Mouse (Mus musculus) brown adipose tissue, adult 24 weeks (tissue): ENCODE measurements at regions not wholly inside any gene's neighbourhood (a gene's known extent, or its start where the extent isn't known, plus 50 kb on each side); places are given as distances from the start of the nearest gene placed in this dataset.
A peak's percentile ranks its signal among the peaks of the same experiment; 100 is the strongest.

ENCODE experiments used
- H3K27ac ChIP-seq: fragments of 200-500 bp; replicated peaks from 2 replicates; pipeline ENCODE4 v1.5.1; 2012; ENCODE audit warnings: low read depth, mild to moderate bottlenecking, low read length
- H3K4me1 ChIP-seq: fragments of 200-500 bp; 2 replicates; pipeline ENCODE4 v1.6.1; 2012; ENCODE audit warnings: low read length, mixed read lengths; ENCODE audit not compliant: control insufficient read depth, insufficient read depth, insufficient read length
- H3K4me3 ChIP-seq: fragments of 200-500 bp; 2 replicates; pipeline ENCODE4 v1.5.1; 2012; ENCODE audit warnings: low read depth, mild to moderate bottlenecking, low read length, moderate library complexity; ENCODE audit not compliant: insufficient read depth

- no peak overlapping the region for H3K4me3 ChIP-seq
- no peak overlapping the region for H3K27ac ChIP-seq
- H3K4me1 ChIP-seq, result peaks cover 7% of the 10 kb centered on the region; the same call in 1 of the 2 replicates
These were observed 114.8 kb upstream of the Fmo9 start for GRCm38 (mm10) chr1:166796362-166796925.

GRCm38 (mm10) chr1:166796931-166797330 lies 115.3 kb upstream of the Fmo9 start:
- H3K27ac ChIP-seq, result no peak overlapping the region
- peaks cover 11% of the 10 kb centered on the region for H3K4me1 ChIP-seq
- no peak overlapping the region for H3K4me3 ChIP-seq

DNA sequence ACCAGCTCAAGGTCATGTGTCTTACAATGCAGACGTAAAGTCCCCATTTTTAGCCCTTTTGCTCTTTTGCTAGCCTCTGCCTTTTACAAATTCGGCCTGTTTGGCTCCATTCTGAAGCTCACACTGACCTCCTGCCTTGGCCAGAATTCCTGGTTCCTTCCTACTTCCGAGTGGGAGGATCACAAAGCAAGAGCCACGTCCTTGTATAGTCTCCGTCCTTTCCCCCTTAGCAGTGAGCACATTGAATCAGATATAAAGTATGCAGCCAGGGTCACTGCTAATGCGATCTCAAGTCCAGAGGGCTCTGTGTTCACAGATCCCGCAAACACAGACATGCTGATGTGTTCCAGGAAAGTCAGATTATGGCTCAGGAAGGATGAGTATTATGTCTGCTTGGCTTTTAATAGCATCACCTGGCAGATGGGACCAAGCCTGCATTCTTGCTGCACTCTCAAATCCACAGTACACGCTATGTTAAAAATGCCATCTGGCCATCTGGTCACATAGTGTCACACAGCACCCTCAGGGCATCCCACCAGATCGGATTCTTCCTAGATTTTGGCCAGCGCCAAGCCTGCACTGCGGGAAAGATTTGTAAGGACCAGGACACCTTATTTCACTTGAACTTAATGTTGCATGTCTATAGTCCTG lies 119.4 kb upstream of the Fmo9 start:
- H3K27ac ChIP-seq, result peak overlapping the region; percentile 90
- peaks cover 17% of the 10 kb centered on the region for H3K4me1 ChIP-seq
- H3K4me3 ChIP-seq, result no peak overlapping the region

DNA sequence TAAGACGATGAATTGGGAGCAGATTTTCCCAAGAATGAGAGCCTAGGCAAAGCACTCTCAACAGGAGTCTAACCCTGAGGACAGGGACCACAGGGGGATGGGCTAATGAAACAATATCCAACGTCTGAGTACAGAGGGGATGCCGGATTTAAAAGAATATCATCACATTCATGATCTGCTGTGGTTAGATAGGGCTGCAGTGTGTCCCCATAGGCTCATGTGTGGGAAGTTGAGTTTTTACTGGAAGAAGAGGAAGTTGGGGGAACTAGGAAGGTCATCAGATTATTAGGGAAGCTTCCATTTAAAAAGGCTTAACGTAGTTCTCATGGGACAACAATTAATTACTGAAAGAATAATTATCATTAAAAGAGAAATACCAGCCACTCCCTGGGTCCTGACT lies 120.3 kb upstream of the Fmo9 start:
- Histone ChIP-seq H3K27ac (peak overlapping the region; percentile 68), H3K4me3 (no peak overlapping the region), H3K4me1 (peaks cover 24% of the 10 kb centered on the region)

- H3K4me1 ChIP-seq, result peaks cover 35% of the 10 kb centered on the region
- no peak overlapping the region for H3K27ac ChIP-seq
- no peak overlapping the region for H3K4me3 ChIP-seq
These were observed 122.3 kb upstream of the Fmo9 start for GRCm38 (mm10) chr1:166803928-166804327.

GRCm38 (mm10) chr1:166804333-166804732 lies 122.7 kb upstream of the Fmo9 start:
- Histone ChIP-seq H3K27ac (no peak overlapping the region), H3K4me1 (peaks cover 35% of the 10 kb centered on the region), H3K4me3 (no peak overlapping the region)

GRCm38 (mm10) chr1:166807163-166807945 lies 125.7 kb upstream of the Fmo9 start:
- peaks cover 27% of the 10 kb centered on the region; the same call in 1 of the 2 replicates for H3K4me1 ChIP-seq
- no peak overlapping the region for H3K4me3 ChIP-seq
- H3K27ac ChIP-seq, result peak overlapping the region; percentile 94

- H3K4me3 ChIP-seq, result no peak overlapping the region
- peaks cover 28% of the 10 kb centered on the region for H3K4me1 ChIP-seq
- peak overlapping the region; percentile 15; the same call in 1 of the 2 replicates for H3K27ac ChIP-seq
These were observed 129.9 kb upstream of the Fmo9 start for GRCm38 (mm10) chr1:166811341-166812071.

GRCm38 (mm10) chr1:166812072-166812461 lies 130.4 kb upstream of the Fmo9 start:
- Histone ChIP-seq H3K4me1 (peaks cover 22% of the 10 kb centered on the region), H3K27ac (no peak overlapping the region), H3K4me3 (no peak overlapping the region)

DNA sequence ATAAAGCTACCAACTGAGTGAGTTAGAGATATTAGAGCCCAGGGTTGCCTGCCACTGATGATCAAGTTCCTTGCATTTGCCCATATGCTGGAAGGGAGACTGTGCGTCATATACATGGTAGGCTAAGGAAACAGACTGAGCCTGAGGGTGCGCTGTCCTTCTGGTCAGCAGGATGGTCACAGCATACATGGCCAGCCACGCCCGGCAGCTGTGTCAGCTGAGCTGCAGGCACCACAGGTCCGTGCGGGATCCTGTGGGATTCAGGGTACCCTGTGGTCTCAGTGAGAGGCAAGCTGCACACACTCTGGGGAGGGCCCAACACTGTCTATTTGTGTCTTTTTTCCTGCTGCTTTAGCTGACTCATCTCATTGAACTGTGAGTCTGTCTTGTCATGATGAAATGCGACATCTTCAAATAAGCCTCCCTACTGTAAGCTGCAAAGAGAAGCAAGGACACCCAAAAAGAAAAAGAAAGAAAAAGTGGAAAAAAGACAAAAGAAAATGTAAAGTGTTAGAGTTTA lies 131.3 kb upstream of the Fmo9 start:
- H3K4me1 ChIP-seq, result peaks cover 16% of the 10 kb centered on the region
- H3K4me3 ChIP-seq, result no peak overlapping the region
- H3K27ac ChIP-seq, result no peak overlapping the region

- Histone ChIP-seq H3K4me3 (no peak overlapping the region), H3K4me1 (peaks cover 14% of the 10 kb centered on the region), H3K27ac (peak overlapping the region; percentile 99)
These were observed 136.3 kb upstream of the Fmo9 start for GRCm38 (mm10) chr1:166817927-166818326.

DNA sequence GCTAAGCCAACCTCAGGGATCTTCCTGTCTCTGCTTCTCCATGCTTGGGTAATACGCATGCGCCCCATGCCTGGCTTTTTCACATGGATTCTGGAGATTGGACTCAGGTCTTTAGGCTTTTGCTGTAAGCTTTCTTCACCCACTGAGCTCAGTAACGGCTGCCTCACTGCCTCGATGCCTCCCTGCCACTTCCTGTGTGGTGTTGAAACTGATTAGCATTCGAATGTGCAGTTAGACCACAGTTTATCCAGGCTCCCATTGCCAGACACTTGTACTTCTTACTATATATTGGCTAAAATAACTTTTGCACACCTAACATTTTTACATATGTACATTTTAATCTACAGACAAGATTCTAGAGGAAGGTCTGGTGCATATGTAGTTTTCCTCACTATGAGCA lies 137.0 kb upstream of the Fmo9 start:
- peak overlapping the region; percentile 99 for H3K27ac ChIP-seq
- peaks cover 8% of the 10 kb centered on the region; the same call in 1 of the 2 replicates for H3K4me1 ChIP-seq

DNA sequence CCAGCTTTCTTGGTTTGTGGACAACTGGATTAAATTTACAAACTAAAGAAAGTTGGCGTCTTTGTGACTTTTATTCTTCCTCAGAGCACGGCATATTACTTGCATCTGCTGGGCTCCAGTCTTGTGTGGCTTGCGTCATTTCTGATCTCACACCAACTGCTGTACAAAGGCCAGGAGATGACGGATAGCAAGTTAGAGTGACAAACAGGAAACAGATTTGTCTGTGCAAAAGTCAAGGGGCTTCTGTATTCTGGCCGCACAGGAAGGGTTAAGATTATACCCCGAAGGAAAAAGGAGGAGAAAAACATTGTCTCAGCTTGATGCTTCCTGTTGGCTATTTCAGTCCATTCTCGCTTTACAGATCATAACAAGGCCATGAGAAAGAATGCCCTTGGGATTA lies 137.8 kb upstream of the Fmo9 start:
- Histone ChIP-seq H3K4me3 (no peak overlapping the region; the same call in 1 of the 2 replicates), H3K27ac (peak overlapping the region; percentile 99), H3K4me1 (peaks cover 8% of the 10 kb centered on the region; the same call in 1 of the 2 replicates)

More for the DNA sequence above, 137.0 kb upstream of the Fmo9 start:
- no peak overlapping the region for H3K4me3 ChIP-seq

GRCm38 (mm10) chr1:166820050-166820449 lies 138.4 kb upstream of the Fmo9 start:
- peak overlapping the region; percentile 84 for H3K27ac ChIP-seq
- no peak overlapping the region for H3K4me3 ChIP-seq
- H3K4me1 ChIP-seq, result peaks cover 8% of the 10 kb centered on the region; the same call in 1 of the 2 replicates

DNA sequence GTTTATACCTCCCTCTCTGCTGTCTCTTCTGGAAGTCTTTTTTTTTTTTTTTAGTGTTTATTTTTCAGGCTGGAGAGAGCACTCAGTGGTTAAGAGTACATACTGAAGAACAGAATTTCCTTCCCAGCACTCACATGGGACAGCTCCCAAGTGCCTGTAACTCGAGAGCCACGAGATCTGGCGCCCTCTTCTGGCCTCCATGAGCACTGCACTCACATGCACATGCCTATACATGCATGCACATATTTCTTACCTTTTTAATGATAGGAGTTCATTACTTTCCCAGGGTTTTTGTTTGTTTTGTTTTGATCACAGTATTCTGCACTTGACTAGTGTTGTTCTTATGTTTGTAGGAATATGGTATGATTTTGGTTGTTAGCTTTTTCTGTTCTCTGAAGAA lies 139.5 kb upstream of the Fmo9 start:
- Histone ChIP-seq H3K4me1 (peaks cover 8% of the 10 kb centered on the region; the same call in 1 of the 2 replicates), H3K4me3 (no peak overlapping the region), H3K27ac (no peak overlapping the region)
